Mouse (Mus musculus): ENCODE measurements around the gene Lypd6.

The Lypd6 gene

DNA sequence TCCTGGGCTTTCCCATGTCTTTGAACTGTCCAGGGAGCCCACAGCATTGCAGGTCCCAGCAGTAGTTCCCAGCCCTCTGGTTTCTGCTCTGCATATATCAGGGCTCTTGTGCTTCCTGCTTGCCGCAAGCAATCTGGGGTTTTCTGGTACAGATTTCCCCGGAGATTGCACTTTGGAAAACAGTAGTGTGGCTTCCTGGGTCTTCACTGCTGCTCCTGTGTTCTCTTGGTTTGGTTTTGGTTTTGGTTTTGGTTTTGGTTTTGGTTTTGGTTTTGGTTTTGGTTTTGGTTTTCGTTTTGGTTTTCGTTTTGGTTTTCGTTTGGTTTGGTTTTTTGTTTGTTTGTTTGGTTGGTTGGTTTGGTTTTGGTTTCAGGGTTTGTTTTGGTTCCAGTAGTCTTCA is 99.9 kb downstream of the Lypd6 start:
- no peak for DNase-seq (ENCODE audit: low read depth, low spot score)

DNA sequence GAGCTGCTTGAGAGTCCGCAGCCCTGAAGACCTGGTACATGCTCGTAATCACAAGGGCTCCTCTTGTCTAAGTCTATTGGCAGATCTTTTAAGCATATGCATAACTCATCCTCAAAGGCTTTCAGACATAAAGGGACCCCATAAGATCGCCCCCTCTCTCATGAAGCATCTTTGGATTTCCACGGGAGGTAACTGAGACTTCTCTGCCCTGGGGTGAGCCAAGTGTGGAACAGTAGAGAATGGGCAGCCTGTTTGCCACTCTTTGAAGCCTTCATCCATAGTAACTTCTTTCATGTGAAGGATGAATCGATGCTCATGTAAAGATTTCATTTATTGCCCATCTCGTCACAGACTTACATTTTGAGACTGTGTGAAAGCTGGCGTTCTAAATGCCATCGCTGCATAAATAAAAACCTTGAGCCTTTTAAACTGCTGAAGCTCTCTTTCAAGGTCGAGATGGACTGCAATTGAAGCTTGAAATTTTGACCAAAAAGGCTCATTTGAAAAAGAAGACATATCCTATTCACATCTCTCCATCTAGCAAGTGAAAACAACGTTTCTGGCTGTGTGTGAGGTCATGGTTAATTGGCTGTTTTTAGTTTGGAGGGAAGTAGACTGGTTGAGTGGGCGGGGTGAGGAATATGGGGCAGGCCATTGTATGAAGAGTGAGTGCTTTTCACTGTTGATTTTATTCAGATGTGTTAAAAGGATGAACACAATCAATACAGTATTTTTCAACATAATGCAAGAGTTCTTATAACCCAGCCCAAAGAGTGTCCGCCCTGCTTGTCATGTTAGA is 107.7 kb downstream of the Lypd6 start:
- no peak for DNase-seq (ENCODE audit: low read depth, low spot score)

DNA sequence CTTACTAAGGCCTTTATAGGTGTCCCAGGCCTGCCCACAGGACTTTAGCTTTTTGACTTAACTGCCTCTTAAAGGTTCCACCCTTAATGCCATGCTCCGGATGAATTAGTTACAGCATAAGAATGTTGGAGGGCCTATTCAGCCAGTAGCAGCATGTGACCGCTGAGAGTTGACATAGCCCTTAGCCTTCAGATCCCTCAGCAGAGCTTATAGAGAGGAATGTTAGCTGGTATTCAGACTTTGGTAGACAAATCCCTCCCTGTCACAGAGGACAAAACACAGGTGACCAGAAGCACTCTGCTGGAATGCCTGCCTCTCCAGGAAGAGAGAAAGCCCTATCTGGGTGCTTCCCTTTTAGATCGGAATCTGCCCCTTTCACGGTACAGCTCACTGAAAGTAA is 109.5 kb downstream of the Lypd6 start:
- no peak for DNase-seq (ENCODE audit: low read depth, low spot score)

DNA sequence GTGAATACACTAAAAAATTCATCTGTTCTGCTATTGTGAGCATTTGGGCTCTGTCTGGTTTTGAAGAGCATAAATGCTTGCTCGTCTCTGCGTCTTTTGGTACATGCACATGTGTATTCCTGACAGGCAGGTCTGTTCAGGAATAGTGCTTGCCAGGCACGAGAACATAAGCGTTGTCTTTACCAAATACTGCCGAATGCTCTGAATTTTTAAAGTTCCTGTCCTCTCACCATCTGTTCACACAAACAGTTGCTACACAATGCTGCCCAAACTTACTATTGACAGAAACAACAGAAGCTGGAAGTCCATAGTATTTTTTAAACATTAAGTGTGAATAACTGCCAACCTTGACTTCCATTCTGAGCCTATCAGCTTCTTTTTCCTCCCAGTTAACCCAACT is 112.9 kb downstream of the Lypd6 start:
- peak; percentile 58 for DNase-seq (ENCODE audit: low read depth, low spot score)

DNA sequence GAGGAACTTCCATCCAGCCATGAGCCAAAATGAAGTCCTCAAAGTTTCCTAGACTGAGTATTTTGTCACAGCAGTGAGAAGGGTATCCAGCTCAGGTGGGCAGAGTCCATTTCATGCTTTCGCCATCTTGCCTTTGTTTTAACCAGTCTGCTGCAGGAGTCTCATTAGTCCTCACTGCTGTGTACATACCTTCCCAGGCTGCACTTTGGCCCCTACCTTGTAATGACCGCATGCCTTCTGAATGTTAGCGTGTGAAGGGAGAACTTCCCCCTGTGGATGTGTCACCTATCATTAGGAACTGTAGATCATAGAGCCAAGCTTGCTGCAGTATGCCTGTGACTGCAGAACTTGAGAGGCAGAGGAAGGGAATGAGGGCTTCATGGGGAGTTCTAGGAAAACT is 114.2 kb downstream of the Lypd6 start:
- DNase-seq (ENCODE audit: low read depth, low spot score) = no peak

DNA sequence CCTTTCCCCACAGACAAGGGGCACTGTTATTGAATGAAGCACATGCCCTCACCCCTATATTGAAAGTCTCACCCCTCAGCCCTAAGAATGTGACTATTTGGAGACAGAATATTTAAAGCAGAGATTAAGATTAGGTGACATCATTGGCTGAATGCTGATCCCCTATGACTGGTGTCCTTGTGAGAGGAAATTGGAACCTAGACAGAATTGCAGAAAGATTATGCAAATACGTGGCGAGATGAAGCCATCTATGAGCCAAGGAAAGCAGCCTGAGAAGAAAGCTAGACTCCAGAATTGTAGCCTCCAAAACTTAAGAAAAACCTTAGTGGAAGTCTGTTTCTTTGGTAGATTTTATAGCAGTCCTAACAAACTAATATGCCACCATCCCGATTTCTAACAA is 115.1 kb downstream of the Lypd6 start:
- DNase-seq (ENCODE audit: low read depth, low spot score) = no peak

DNA sequence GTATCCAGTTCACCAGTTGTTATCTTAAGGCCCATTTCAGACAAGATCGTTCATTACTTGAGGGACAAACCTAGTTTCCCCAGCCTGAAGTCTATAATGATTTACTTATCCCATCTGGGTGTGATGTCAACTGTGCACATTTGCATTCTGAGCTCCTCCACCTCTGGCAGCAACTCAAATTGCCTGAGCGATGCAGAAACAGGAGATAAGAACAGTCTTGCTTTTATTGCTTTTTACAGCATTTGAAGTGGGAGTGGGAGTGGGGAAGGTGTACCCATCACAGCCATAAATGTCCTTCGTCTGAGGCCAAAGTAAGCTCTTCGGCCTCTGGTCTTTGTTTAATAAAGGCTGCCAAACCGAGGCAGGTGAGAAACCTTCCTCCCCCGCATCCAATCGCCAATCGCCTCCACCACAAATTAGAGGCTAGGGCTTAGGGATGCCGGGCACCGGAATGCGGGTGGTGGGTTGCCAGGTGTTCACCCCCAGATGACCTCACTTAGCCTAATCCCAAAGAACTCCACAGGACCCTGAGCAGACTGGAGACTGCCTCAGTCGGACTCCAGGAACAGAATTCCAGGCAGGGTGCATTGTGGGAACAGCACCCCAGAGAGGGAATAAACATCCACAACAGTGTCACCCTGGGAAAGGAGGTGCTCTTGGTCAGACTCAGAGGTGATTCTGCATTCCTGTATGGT is 120.6 kb downstream of the Lypd6 start:
- DNase-seq (ENCODE audit: low read depth, low spot score) = no peak

DNA sequence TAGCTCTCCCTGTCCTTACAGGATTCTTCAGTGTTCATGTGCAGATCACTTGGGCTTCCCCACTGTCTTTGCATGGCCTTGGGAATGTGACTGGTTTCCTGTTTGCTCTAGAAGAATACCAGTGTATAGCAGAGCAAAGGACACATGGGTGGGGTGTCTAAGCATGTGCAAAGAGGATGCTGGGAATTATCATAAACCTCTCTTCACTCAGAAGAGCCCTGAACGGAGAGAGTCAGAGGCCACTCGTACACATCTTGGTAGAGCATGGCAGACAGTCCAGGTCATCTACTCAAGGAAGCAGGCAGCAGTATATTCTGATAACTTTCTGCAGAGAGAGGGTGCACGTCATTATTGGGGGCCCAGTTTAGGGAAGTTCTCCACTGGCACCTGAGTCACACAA is 122.6 kb downstream of the Lypd6 start:
- no peak for DNase-seq (ENCODE audit: low read depth, low spot score)

DNA sequence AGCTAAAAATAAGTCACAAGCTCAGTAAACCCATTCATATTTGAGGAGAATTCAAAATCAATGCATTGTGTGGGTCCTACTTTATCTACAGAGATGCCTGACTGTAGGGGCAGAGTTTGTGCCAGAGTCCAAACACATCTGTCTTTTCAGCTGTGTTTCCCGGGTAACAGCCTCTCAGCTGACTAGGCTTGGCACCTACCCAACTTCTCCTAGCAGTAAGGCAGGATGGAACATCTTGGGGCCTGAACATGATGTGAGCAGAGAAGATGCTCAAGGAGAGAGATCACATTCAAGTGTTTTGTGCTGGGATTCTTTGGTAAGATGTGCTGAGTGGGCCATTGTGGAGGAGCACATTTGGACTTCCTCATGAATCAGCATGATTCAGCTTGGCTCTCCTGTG is 130.5 kb downstream of the Lypd6 start:
- DNase-seq (ENCODE audit: low read depth, low spot score) = no peak

DNA sequence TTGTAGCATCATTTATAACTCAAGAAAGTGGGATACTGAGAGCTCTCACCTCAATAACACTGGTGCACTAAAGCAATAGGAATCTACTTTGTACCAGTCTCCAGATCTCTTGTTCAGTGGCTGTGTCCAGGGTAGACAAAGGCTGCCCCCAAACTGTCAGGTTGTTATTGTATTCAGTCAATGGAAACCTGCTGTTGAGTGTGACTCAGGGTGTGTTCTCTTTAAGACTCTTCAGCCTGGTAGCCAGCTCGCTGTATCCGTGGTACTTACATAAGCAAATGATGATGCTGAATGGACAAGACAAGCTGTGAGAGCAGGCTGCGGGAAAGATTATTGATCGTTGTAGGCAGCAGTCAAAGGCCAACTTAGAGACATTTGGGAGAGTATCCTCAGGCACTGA is 131.6 kb downstream of the Lypd6 start:
- no peak for DNase-seq (ENCODE audit: low read depth, low spot score)

DNA sequence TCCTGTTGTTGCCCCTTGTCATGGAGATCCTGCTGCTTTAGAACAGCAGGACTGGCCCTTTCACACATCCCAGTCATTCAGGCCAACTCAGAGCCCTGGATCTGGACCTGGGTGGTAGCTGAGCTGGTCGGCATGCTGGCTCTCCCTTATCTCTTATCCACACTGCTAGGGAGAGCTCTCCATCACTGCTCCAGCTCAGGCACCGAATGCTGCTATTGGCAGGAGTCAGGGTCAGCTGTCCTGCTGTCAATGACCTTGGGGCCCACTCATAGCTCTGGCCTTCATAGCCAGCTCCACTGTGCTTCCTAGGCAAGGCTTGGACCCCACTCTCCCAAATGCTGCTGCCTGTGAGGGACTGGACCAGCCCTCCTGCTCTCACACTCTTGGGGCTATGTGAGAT is 134.3 kb downstream of the Lypd6 start:
- DNase-seq (ENCODE audit: low read depth, low spot score) = no peak

DNA sequence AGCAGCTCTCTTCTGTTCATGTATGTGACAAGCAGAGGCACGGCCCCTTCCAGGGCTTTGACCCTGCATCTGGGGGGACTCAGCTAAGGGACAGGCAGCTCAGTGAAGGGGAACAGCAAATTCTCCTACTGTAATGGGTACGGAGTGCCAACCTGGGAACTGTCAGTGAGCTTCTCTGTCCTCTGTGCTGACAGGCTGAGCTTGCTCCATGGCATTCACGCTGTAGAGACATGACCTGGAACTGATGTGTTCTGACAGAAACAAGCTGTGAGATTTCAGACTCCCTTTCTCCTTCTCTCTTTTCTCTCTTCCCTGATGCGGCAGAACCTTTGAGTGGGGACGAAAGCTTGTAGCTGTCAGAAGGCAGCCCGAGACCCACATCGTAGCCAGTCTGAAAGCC is 154.3 kb downstream of the Lypd6 start:
- no peak for DNase-seq (ENCODE audit: low read depth, low spot score)

DNA sequence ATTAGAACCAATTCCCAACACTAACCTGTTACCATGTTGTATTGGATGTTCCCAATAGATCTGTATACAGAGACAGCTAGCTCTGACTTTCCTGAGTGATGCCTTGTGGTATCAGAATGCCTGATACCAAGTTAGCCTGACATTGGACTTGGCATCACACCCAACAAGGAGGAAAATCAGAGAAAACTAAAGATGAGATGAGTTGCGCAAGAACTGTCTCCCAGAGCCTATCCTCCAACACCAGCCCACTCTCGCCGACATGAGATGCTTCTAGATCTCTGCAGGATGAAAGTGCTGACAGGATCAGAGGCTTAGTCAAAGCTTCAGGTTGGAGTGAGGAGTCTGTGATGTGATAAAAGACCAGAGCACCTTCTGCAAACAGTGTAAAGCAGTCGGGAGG is 158.8 kb downstream of the Lypd6 start:
- no peak for DNase-seq (ENCODE audit: low read depth, low spot score)

DNA sequence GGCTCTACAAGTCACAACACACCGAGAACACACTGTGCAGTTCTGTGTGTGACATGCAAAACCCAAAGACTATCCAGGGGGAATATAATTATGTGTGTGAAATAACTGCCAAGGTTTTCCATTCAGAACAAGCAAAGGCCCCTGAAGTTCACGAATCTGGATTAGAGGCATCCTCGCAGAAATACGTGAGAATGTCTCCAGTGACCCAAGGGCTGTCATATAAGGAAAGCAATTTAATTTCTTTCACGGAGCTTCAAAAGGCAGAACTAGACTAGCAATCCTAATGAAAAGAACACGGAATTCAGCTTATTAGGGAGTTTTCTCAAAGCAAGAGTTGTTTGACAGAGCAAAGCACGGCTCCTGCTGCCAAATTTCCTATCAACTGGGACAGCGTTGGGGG is 167.3 kb downstream of the Lypd6 start:
- no peak for DNase-seq (ENCODE audit: low read depth, low spot score)

All from brain, embryonic 18.5 days (tissue).